Mouse (Mus musculus) heart, postnatal 0 days (tissue): ENCODE measurements at regions not wholly inside any gene's neighbourhood (a gene's known extent, or its start where the extent isn't known, plus 50 kb on each side); places are given as distances from the start of the nearest gene placed in this dataset.

Source experiments
- ATAC-seq: fragments of 200-750 bp; cut with Nextera tagmentation; 2 replicates; pipeline ENCODE4 v1.8.0; 2017; ENCODE audit warnings: low read depth, moderate number of reproducible peaks, moderate library complexity; ENCODE audit not compliant: insufficient read depth
- DNase-seq: peaks from one replicate; pipeline ENCODE4 v3.0.0-alpha.2; 2016; ENCODE audit warnings: low spot score
- H3K27ac ChIP-seq: fragments of 300-500 bp; sonication (generic); 2 replicates; pipeline ENCODE4 v1.5.1; 2014; ENCODE audit warnings: low read depth, mild to moderate bottlenecking
- H3K27me3 ChIP-seq: fragments of 300-500 bp; sonication (generic); 2 replicates; pipeline ENCODE4 v1.6.1; 2014; ENCODE audit warnings: low read length, mixed read lengths; ENCODE audit not compliant: control insufficient read depth, insufficient read depth
- H3K36me3 ChIP-seq: fragments of 300-500 bp; sonication (generic); replicated peaks from 2 replicates; pipeline ENCODE4 v1.6.1; 2014; ENCODE audit warnings: low read length, mixed read lengths; ENCODE audit not compliant: control insufficient read depth, insufficient read depth
- H3K4me1 ChIP-seq: fragments of 300-500 bp; sonication (generic); 2 replicates; pipeline ENCODE4 v1.6.1; 2014; ENCODE audit warnings: antibody characterized with exemption; ENCODE audit not compliant: control insufficient read depth, insufficient read depth
- H3K4me2 ChIP-seq: fragments of 300-500 bp; sonication (generic); 2 replicates; pipeline ENCODE4 v1.6.1; 2014; ENCODE audit warnings: low read depth, mild to moderate bottlenecking, low read length, moderate library complexity
- H3K4me3 ChIP-seq: fragments of 300-500 bp; sonication (generic); 2 replicates; pipeline ENCODE4 v1.5.1; 2014; ENCODE audit warnings: low read depth, low read length
- H3K9ac ChIP-seq: fragments of 300-500 bp; sonication (generic); replicated peaks from 2 replicates; pipeline ENCODE4 v1.6.1; 2014; ENCODE audit warnings: low read depth, low read length, mixed read lengths
- H3K9me3 ChIP-seq: fragments of 300-500 bp; sonication (generic); replicated peaks from 2 replicates; pipeline ENCODE4 v1.6.1; 2016; ENCODE audit warnings: low read length; ENCODE audit not compliant: control insufficient read depth
- CTCF ChIP-seq: IDR thresholded peaks from 2 replicates; pipeline ENCODE4 v1.5.1; 2016; ENCODE audit warnings: antibody characterized with exemption, control low read depth, low read depth
- EP300 ChIP-seq: IDR thresholded peaks from 2 replicates; pipeline ENCODE4 v1.6.1; 2016; ENCODE audit warnings: antibody characterized with exemption, low read depth
- WGBS: fragments of 180-500 bp; shearing (Covaris S2); extraction: QIAGEN DNeasy Blood & Tissue Kit; methylation state at CpG from one replicate; pipeline ENCODE4 v1.1.7; 2014; 5-methylcytosine and 5-hydroxymethylcytosine counted together

- TF ChIP-seq EP300: no peak
- TF ChIP-seq CTCF: no peak
- H3K4me3 ChIP-seq: no peak overlapping the region
- H3K9me3 ChIP-seq: no peaks in the 10 kb centered on the region
- no peak overlapping the region for H3K9ac ChIP-seq
- no peak for ATAC-seq
- WGBS: 61% methylated on average over 2 of the region's 2 CpGs
- no peak for DNase-seq
- no peaks in the 10 kb centered on the region for H3K36me3 ChIP-seq
- H3K27me3 ChIP-seq: no peaks in the 10 kb centered on the region
- H3K4me1 ChIP-seq: no peaks in the 10 kb centered on the region
- H3K4me2 ChIP-seq: no peak overlapping the region
- H3K27ac ChIP-seq: no peak overlapping the region
Measured at GRCm38 (mm10) chr3:151903169-151903568, 65.7 kb upstream of the Ptgfr start.

GRCm38 (mm10) chr3:151902216-151902827 is 64.9 kb upstream of the Ptgfr start:
- Histone ChIP-seq H3K4me3 (no peak overlapping the region), H3K9me3 (no peaks in the 10 kb centered on the region), H3K27ac (no peak overlapping the region), H3K4me1 (no peaks in the 10 kb centered on the region), H3K4me2 (no peak overlapping the region), H3K9ac (no peak overlapping the region), H3K27me3 (no peaks in the 10 kb centered on the region), H3K36me3 (no peaks in the 10 kb centered on the region)
- no peak for DNase-seq
- WGBS: 64% methylated on average over 13 of the region's 13 CpGs
- no peak for TF ChIP-seq CTCF
- no peak for TF ChIP-seq EP300
- ATAC-seq: no peak

- Histone ChIP-seq H3K27me3 (no peaks in the 10 kb centered on the region), H3K4me3 (no peak overlapping the region), H3K36me3 (no peaks in the 10 kb centered on the region), H3K4me1 (no peaks in the 10 kb centered on the region), H3K27ac (no peak overlapping the region), H3K9ac (no peak overlapping the region), H3K4me2 (no peak overlapping the region), H3K9me3 (no peaks in the 10 kb centered on the region)
- no peak for DNase-seq
- TF ChIP-seq CTCF (no peak), EP300 (no peak)
- no peak for ATAC-seq
- 68% methylated on average over 6 of the region's 6 CpGs for WGBS
Measured at GRCm38 (mm10) chr3:151899676-151900075, 62.2 kb upstream of the Ptgfr start.

GRCm38 (mm10) chr3:151899094-151899493 is 61.7 kb upstream of the Ptgfr start:
- H3K4me1 ChIP-seq: 0 out of 2 replicates have a peak, but pooled peaks cover under 1% of the 10 kb centered on the region
- H3K9me3 ChIP-seq: no peaks in the 10 kb centered on the region
- 83% methylated on average over 4 of the region's 4 CpGs for WGBS
- DNase-seq (no peak), ATAC-seq (no peak)
- no peak overlapping the region for H3K4me3 ChIP-seq
- no peak overlapping the region for H3K27ac ChIP-seq
- H3K4me2 ChIP-seq: no peak overlapping the region
- H3K36me3 ChIP-seq: no peaks in the 10 kb centered on the region
- H3K9ac ChIP-seq: no peak overlapping the region
- TF ChIP-seq CTCF (no peak), EP300 (no peak)
- H3K27me3 ChIP-seq: no peaks in the 10 kb centered on the region

- Histone ChIP-seq H3K4me2 (no peak overlapping the region), H3K9ac (no peak overlapping the region), H3K4me1 (peaks cover 15% of the 10 kb centered on the region), H3K36me3 (no peaks in the 10 kb centered on the region), H3K27me3 (no peaks in the 10 kb centered on the region), H3K27ac (no peak overlapping the region), H3K9me3 (no peaks in the 10 kb centered on the region), H3K4me3 (no peak overlapping the region)
- ATAC-seq (no peak), DNase-seq (no peak)
- TF ChIP-seq CTCF (no peak), EP300 (no peak)
- WGBS: 86% methylated on average over 6 of the region's 6 CpGs
Measured at GRCm38 (mm10) chr3:151896320-151896719, 58.9 kb upstream of the Ptgfr start.

- ATAC-seq (no peak), DNase-seq (no peak)
- 14% methylated on average over 3 of the region's 3 CpGs for WGBS
- no peaks in the 10 kb centered on the region for H3K36me3 ChIP-seq
- no peaks in the 10 kb centered on the region for H3K27me3 ChIP-seq
- no peak overlapping the region for H3K4me2 ChIP-seq
- no peaks in the 10 kb centered on the region for H3K9me3 ChIP-seq
- H3K27ac ChIP-seq: no peak overlapping the region
- H3K4me3 ChIP-seq: no peak overlapping the region
- H3K9ac ChIP-seq: no peak overlapping the region
- TF ChIP-seq EP300 (no peak), CTCF (no peak)
- peaks cover 18% of the 10 kb centered on the region for H3K4me1 ChIP-seq
Measured at GRCm38 (mm10) chr3:151894712-151895111, 57.3 kb upstream of the Ptgfr start.
